Mouse (Mus musculus) c-Kit-positive CD71-negative TER-119-negative erythroid progenitor cells, embryonic 14.5 days (primary cell): ENCODE results near the gene Lair1.
"Not testable (repeated sequence)": the region's sequence is repeated elsewhere in the genome, so short reads cannot be mapped to it uniquely, and the experiment has no call there.

Experiments
- DNase-seq: peaks from one replicate; pipeline ENCODE4 v3.0.0-alpha.2; 2013; ENCODE audit warnings: low read depth

The Lair1 gene

GRCm38 (mm10) chr7:4003996-4004395, 59.0 kb downstream of the Lair1 start:
- DNase-seq: not testable (repeated sequence)

DNA sequence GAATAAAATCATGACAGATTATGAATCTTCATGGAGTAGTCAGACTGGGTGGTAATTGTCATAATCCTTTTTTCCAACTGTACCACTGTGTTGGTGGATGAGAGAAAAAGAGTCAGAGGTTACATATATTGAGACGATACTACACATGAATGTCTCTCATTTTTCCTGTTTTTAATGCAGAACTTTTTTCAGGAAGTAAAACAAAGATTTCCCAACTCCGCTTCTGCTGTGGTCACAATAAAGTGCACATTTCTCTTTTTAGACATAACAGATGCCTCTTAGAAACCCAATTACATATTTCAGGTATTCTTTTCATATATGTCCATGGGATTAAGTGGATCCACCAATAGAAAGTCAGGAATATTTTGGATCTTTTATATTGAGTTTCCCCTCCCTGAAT, 101.0 kb downstream of the Lair1 start:
- no peak for DNase-seq

GRCm38 (mm10) chr7:3957387-3957786, 105.6 kb downstream of the Lair1 start:
- DNase-seq: no peak
